In the genomic region with DNA sequence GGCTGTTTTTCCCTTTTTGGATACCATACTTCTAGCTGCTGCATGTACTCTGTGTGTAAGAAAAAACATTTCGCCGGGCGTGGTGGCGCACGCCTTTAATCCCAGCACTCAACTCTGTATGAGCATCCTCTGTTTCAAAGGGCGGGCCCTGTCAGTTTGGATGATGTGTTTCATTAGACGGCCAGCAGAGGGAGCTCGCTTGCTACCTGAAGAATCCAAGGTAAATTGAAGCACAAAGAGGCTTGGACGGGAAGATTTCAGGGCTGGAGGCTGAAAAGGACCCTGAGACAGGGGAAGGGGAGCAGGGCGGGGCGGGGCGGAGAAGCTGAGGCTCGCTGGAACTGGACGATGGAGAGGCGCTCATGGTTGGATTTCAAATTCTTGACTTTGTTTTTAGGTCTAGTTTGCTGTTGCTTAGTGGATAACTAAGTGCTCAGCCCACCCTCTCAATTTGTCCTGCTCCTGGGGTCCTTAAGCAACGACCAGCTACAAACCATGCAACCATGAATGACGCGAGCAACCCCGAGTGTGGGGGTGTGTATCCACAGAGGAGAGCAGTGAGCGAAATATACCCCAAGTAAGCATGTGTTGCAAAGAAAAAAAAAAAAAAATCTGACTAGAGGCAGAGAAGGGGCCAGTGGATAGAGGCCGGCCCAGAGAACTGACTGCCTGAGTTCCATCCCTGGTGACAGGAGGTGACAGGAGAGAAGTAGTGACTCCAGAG, we compare ENCODE assay signal across 8 mouse cellular contexts. TPM values are rescaled to one million over a fixed set of nuclear protein-coding genes. Genes with fewer than 3 reads are reported as not detected.
DNase-seq lines count a peak whose midpoint lies in the region; ATAC-seq lines count a peak whose summit lies in the region.

No protein-coding gene starts in this region.

- peak overlapping the region; percentile 57 for H3K27ac ChIP-seq in midbrain, embryonic 15.5 days

- intact Hi-C loops in left cerebral cortex, postnatal 36 days (cut with DNase I) = loop anchor here (2.0 to 5.0 kb wide), 2 partner anchors 86 to 200 kb away; no protein-coding TSS in a partner anchor

- H3K4me3 ChIP-seq in midbrain, embryonic 15.5 days = 0 out of 2 replicates have a peak overlapping the region, but pooled peaks have one; percentile 12

- H3K27me3 ChIP-seq in midbrain, embryonic 15.5 days (replicated peaks) = no peaks in the 10 kb centered on the region

- WGBS in midbrain, embryonic 15.5 days = 9% methylated on average over 21 of the region's 21 CpGs

- no peaks in the 10 kb centered on the region for H3K36me3 ChIP-seq in midbrain, embryonic 15.5 days (replicated peaks)

- H3K9ac ChIP-seq in midbrain, embryonic 15.5 days = no peak overlapping the region

- H3K4me2 ChIP-seq in midbrain, embryonic 15.5 days = peak overlapping the region; percentile 38

- ATAC-seq in midbrain, embryonic 15.5 days (replicated peaks) = peak; percentile 70

- H3K4me1 ChIP-seq in midbrain, embryonic 15.5 days = peaks cover 10% of the 10 kb centered on the region

- DNase-seq in 3134 (ENCODE audit: extremely low read depth, insufficient read length, low spot score) = peak; percentile 62
- peak; percentile 80 for DNase-seq in adrenal gland, postnatal 10 days
- DNase-seq in embryo, embryonic 9.5 days (ENCODE audit: extremely low spot score) = peak; percentile 78
- peak; percentile 94 for DNase-seq in heart, adult 11 months
- DNase-seq in kidney, adult 11 months = peak; percentile 65
- peak; percentile 79 to 86 for DNase-seq in left cerebral cortex, postnatal 36 days (ENCODE audit: low spot score in 2 of 2)
- peak; percentile 16 to 71 for DNase-seq in spleen, adult 18-20 months

- H3K9me3 ChIP-seq in midbrain, embryonic 15.5 days = no peaks in the 10 kb centered on the region

RNA-seq across cellular contexts. Expression of gene Tpt1, which starts 31.6 kb away (rescaled TPM):
- total RNA-seq in adrenal gland, postnatal 10 days (2021) = 1,000 to 10,000 TPM; 3,217 to 3,266 TPM
- total RNA-seq in left cerebral cortex, postnatal 36 days (2021) = 100 to 1,000 TPM; 939 to 945 TPM
- polyA plus RNA-seq in midbrain, embryonic 15.5 days (2015; fragmentation: Nextera tagmentation; extraction: Ambion mirVana) = 613 and 619 TPM in 2 replicates

Comparison
In these comparisons a context has a peak if more than half of its experiments do, and no peak if none do; other contexts are left out.
1. Peak in every context shown above with its lines: DNase-seq, ATAC-seq, H3K4me3 ChIP-seq and H3K27ac ChIP-seq.
2. DNase-seq: peak in every context shown above with its lines; median percentile 94 in heart, adult 11 months; 82 in left cerebral cortex, postnatal 36 days; 80 in adrenal gland, postnatal 10 days; 78 in embryo, embryonic 9.5 days; 65 in kidney, adult 11 months; 62 in 3134; 44 in spleen, adult 18-20 months.